Mouse (Mus musculus): ENCODE results near the gene 4933409G03Rik.
"Not testable (repeated sequence)": the region's sequence is repeated elsewhere in the genome, so short reads cannot be mapped to it uniquely, and the experiment has no call there.

4933409G03Rik gene

DNA sequence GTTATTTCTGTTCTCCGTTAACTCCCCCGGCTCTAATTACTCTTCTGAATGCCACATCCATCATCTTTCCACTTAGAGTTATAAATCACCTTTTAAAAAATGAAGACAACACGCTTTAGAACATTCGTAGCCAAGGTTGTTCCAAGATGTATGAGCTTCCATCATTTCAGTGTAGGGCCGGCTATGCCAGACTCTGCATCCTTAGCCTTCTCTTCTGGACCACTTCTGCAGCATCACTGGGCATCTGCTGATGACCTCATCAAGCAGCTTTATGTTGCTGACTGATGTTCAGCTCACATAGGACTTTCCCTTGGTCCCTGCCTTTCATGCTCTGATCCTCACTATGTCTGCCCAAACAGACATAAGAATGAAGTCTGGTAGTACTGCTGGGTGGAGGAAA lies at the start of gene 4933409G03Rik:
Gene 4933409G03Rik (plus strand): TSS at position 301 of the 400 bp plus-strand sequence.
- DNase-seq (ENCODE audit: low spot score in 2 of 2): no peak

DNA sequence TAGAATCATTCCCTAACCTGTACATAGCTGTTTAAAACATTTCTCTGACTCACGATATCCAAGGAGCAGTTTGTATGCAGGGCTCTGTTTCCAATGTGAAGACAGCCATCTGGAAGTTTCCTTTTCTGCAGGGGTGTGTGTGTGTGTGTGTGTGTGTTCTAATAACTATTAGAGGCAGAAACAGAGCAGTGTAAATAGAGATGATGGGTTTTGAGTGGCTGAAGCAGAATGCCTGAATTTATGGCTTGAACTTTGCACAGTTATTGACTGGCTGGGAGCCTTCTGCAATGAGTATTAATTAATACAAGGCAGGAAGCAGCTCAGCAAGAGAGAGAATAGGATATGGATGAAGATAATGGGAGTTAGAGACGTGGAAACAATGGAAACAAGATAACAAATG lies 38.0 kb upstream of the 4933409G03Rik start:
- no peak for DNase-seq (ENCODE audit: low spot score in 2 of 2)

DNA sequence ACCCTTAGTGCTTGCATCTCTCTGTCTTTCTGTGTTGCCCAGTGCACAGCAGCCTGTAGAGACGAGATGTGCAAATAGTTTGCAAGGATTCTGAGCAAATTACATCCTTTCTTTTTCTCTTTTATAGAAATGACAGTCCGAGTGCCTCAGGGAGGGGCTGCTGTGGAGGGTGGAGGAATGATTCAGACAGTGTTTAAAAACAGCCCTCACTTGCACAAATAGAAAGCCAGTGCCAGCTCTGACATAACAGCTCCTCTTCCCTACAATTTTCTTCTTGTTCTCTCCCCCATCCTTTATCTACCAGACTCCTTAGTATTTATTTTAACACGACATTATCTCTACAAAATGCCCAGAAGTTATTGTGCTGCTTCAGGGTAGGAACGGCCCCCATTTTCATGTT lies 21.4 kb upstream of the 4933409G03Rik start:
- no peak for DNase-seq (ENCODE audit: low spot score in 2 of 2)

DNA sequence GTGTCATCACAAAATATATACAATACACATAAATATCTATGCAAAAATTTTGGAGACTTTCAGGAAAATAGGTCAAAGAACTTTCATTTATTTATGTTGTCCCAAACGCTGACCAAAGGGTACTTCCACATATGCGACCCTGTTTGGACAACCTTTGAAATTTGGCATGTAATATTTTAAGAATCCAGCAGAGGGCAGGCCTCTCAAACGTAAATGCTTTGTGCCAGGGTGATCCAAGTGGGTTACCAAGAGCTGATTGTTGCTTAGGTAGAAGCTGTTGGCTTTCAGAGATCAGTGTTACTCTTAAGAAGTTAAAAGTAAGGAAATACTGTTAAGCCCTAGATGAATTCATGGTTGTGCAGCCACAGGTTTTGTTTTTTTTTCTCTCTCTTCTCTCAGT lies 18.9 kb upstream of the 4933409G03Rik start:
- peak in 1 of 2 experiments; percentile 28 for DNase-seq (ENCODE audit: low spot score in 2 of 2)

DNA sequence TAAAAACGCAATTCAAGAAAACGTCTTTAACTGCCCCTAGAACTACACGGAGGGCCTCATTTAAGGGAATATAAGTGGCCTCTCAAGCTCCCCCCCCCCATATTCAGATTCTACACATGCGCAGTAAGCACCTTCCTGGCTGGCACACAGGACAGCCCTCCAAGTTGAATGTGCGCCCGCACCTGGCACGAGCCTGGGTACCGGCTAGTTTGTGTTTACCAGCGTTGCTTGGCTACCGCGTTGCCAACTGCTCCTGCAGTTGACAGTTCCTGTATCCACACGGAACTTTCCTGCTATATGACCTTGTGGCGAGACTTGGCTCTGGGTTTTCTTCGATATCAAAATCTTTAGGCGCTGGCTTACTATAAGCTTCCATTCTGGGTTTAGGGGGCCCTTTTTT lies 13.9 kb upstream of the 4933409G03Rik start:
- no peak for DNase-seq (ENCODE audit: low spot score in 2 of 2)

DNA sequence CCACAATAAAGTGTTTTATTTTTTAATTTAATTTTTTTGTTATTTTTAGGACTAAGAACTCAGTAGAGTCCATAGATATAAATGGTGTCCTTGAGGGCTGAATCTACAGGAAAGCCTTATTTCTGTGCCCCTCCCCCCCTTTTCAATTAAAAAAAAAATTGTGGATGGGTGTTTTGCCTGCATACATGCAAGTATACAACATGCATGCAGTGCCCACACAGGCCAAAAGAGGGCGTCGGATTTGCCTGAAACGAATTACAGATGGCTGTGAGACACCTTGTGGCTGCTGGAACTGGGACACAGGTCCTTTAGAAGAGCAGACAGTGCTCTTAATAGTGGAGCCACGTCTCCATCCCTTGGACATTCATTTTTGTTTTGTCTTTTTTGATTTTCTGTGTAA lies 9.9 kb upstream of the 4933409G03Rik start:
- peak; percentile 37 to 61 for DNase-seq (ENCODE audit: low spot score in 2 of 2)

DNA sequence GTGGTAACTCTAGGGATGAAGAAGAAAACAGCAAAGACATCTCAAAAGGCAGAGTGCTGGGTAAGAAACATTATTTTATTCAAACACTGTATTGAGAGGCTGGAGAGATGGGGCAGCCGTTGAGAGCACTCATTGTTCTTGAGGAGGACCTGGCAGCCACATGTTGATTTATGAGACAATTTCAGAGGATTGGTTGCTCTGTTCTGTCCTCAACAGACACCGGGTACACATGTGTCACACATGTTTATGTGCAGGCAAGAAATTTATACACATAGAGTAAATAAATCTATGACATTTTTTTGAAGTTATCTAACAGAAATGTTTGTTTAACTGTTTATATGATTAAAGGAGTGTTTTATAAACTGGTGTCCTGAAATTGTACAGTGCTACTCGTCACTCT lies 10.6 kb downstream of the 4933409G03Rik start:
- no peak for DNase-seq (ENCODE audit: low spot score in 2 of 2)

DNA sequence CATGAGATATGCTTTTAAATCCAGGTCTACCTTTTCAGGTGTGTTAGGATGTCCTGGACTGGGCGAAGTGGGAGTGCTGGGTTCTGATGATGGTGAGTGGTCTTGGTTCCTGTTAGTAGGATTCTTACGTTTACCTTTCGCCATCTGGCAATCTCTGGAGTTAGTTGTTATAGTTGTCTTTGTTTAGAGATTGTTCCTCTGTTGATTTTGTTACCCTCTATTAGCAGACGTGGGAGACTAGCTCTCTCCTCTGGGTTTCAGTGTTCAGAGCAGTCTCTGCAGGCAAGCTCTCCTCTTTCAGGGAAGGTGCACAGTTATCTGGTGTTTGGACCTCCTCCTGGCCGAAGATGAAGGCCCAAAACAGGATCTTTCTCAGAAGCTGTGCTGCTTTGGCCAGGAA lies 74.0 kb downstream of the 4933409G03Rik start, which contains the start of gene 4932414N04Rik:
Gene 4932414N04Rik (plus strand): TSS at position 301 of the 400 bp plus-strand sequence.
- not testable (repeated sequence) for DNase-seq (ENCODE audit: low spot score in 2 of 2)
